Mouse (Mus musculus): ENCODE measurements around the gene Necab3. TPM values are rescaled to one million over a fixed set of nuclear protein-coding genes. Genes with fewer than 3 reads are reported as not detected.

The Necab3 gene
- polyA plus RNA-seq, 1 experiment from 2014 or later: 14.5 TPM

DNA sequence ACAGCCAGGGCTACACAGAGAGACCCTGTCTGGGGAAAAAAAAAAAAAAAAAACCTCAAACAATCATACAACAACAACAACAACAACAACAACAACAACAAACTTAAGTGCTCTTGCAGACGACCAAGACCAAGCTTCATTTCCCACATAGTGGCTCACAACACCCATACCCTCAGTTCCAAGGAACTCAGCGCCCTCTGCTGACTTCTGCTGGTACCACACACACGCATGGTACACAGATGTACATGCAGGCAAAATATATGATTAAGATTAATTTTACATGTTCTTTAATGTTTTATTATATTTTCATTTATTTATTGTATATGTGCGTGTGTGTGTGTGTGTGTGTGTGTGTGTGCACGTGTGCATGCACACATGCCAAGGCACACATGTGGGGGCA, 27.7 kb upstream of the Necab3 start:
- Histone ChIP-seq H3K9me3 (no peaks in the 10 kb centered on the region), H3K4me1 (replicated peaks) (peaks cover 24% of the 10 kb centered on the region), H3K27me3 (no peaks in the 10 kb centered on the region), H3K27ac (no peak overlapping the region), H3K4me3 (replicated peaks) (no peak overlapping the region), H3K36me3 (0 out of 2 replicates have a peak, but pooled peaks cover 3% of the 10 kb centered on the region), H3K4me2 (replicated peaks) (no peak overlapping the region), H3K9ac (replicated peaks) (no peak overlapping the region)
- ATAC-seq: no peak
- 69% methylated on average over 5 of the region's 5 CpGs for WGBS

DNA sequence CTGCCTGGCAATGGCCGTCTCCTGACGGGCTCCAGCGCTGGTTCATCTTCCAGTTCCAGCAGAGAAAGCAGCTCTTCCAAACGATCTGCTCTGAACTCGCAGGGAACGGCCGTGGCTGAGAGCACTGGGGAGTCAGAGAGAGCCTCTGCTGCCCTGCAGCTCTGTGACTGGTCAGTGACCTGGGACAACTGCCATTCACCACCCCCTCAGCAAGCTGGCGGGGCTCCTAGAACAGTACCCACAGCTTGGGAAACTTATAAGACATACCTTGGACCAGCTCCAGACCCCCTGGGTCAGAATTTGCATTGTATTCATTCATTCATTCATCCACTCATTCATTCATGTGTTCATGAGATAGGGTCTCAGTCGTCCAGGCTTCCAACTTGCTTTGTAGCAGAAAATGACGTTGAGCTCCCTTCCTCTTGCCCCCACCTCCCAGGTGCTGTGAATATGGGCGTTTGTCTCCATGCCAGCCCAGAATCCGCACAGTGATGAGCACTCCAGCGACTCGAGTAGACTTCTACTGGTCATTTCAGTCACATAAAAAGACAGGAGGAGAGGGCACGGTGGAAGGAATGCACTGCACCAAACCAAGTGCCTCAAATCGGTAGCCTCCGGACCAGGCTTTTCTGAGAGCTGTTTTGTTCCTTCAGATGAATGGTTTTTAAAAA, 26.4 kb upstream of the Necab3 start:
- ATAC-seq: no peak
- 71% methylated on average over 17 of the region's 17 CpGs for WGBS
- no peak overlapping the region for H3K27ac ChIP-seq
- 0 out of 2 replicates have a peak, but pooled peaks cover 3% of the 10 kb centered on the region for H3K36me3 ChIP-seq
- H3K4me2 ChIP-seq (replicated peaks): no peak overlapping the region
- H3K4me1 ChIP-seq (replicated peaks): peaks cover 28% of the 10 kb centered on the region
- H3K4me3 ChIP-seq (replicated peaks): no peak overlapping the region
- no peak overlapping the region for H3K9ac ChIP-seq (replicated peaks)
- H3K27me3 ChIP-seq: no peaks in the 10 kb centered on the region
- no peaks in the 10 kb centered on the region for H3K9me3 ChIP-seq

DNA sequence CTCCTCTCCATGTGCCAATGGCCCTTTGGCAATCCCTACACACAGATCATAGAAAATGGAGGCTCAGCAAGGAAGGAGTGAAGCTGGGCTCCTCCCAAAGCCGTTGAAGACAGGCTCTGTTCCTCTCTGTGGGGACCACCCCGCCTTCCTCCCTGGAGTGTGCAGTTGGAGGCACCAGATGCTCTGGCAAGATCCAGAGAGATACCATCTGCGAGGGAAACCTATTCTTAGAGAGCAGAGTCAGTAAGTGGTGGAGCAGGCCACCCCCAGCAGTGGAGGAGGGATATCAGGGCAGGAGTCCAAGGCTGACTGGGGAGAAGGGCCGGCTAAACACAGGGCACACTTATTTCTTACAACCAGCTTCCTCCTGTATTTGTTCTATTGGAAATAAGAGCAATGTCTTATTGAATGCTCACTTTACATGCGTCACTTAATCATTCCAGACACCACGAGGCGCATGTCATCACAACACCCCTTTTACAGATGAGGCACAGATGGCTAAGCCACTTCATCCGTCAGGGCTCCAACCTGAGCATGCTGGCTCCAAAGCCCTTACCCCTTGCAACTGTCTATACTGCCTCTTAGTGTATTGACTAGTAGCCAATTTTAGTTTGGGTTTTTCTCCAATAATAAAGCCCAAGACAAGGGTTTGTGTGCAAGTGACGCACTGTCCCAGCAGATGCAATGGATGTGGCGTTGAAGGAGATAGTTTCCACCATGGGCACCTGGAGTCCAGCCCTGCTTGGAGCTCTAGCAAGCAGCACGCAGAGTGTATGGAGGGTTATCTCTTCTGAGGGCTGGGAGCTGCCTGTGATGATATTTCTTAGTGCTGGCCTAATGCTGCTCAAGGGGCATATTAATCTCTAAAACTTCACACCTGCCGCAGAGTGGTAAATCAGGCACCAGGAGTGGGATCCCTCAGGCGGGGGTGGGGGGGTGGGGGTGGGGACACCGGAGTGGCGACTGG, 25.5 kb upstream of the Necab3 start:
- no peak overlapping the region for H3K9ac ChIP-seq (replicated peaks)

DNA sequence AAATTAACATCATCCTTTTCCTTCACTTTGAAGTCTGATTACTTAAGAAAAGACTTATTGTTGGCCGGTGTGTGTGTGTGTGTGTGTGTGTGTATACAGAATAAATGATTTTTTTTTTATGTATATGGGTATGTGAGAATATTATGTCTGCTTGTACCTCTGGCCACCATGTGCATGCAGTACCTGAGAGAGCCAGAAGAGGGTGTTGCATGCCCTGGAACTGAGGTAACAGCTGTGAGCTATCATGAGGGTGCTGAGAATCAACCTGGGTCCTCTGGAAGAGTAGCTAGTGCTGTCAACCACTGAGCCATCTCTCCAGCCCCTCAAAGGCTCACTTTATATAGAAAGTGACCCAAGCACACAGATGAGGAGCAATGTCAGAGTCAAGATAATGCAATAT, 22.7 kb upstream of the Necab3 start:
- no peaks in the 10 kb centered on the region for H3K27me3 ChIP-seq
- H3K4me2 ChIP-seq (replicated peaks): no peak overlapping the region
- H3K27ac ChIP-seq: no peak overlapping the region
- H3K36me3 ChIP-seq: no peaks in the 10 kb centered on the region
- H3K4me3 ChIP-seq (replicated peaks): no peak overlapping the region
- WGBS: 100% methylated on average over 1 of the region's 1 CpGs
- peaks cover 44% of the 10 kb centered on the region for H3K4me1 ChIP-seq (replicated peaks)
- H3K9ac ChIP-seq (replicated peaks): no peak overlapping the region
- no peak for ATAC-seq
- H3K9me3 ChIP-seq: no peaks in the 10 kb centered on the region

More for the DNA sequence above, 25.5 kb upstream of the Necab3 start:
- no peaks in the 10 kb centered on the region for H3K27me3 ChIP-seq
- no peak overlapping the region for H3K4me2 ChIP-seq (replicated peaks)
- H3K9me3 ChIP-seq: no peaks in the 10 kb centered on the region
- H3K4me3 ChIP-seq (replicated peaks): no peak overlapping the region
- peaks cover 28% of the 10 kb centered on the region for H3K4me1 ChIP-seq (replicated peaks)
- 57% methylated on average over 15 of the region's 15 CpGs for WGBS
- H3K36me3 ChIP-seq: 0 out of 2 replicates have a peak, but pooled peaks cover 3% of the 10 kb centered on the region
- ATAC-seq: peak; percentile 72
- peak overlapping the region; percentile 49; the same call in 1 of the 2 replicates for H3K27ac ChIP-seq

DNA sequence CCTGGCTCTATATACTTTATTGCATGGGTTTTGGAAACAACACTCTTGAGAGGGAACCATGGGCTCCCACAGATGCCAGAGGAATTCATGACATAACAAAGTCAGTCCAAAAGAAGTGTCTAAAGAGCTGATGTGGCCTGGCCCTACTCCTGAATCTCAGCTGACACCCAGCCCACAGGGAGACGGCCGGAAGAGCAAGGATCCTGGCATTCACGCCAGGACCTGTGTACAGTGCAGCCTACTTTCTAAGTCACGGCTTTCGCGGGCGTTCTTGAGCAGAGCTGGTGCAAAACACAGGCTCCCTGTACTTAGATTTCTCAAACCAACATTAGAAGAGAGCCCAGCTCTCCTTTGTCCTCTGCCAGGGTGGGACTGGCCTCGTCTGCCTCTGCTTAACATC, 21.9 kb upstream of the Necab3 start:
- Histone ChIP-seq H3K9ac (replicated peaks) (no peak overlapping the region), H3K36me3 (no peaks in the 10 kb centered on the region), H3K27me3 (no peaks in the 10 kb centered on the region), H3K4me3 (replicated peaks) (no peak overlapping the region), H3K4me1 (replicated peaks) (peaks cover 44% of the 10 kb centered on the region), H3K9me3 (no peaks in the 10 kb centered on the region), H3K4me2 (replicated peaks) (no peak overlapping the region), H3K27ac (no peak overlapping the region)
- ATAC-seq: no peak
- 77% methylated on average over 8 of the region's 8 CpGs for WGBS

DNA sequence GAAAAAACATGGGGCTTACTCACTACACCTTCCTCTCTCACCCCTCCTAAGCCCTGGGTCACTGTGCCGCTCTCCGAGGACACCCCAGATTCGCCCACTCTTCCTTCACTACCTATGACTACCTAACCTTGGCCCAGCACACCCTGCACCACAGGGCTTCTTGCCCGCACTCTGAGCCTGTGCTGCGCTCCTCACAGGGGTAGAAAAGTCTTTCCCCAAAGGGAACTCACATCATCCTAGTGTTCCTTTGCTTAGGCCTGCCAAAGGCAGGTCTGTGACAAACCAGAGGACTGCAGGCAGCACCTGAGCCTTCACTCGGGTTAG, 19.0 kb upstream of the Necab3 start:
- H3K4me2 ChIP-seq (replicated peaks): no peak overlapping the region
- H3K27me3 ChIP-seq: no peaks in the 10 kb centered on the region
- no peak overlapping the region for H3K4me3 ChIP-seq (replicated peaks)
- WGBS: 44% methylated on average over 6 of the region's 6 CpGs
- H3K9me3 ChIP-seq: no peaks in the 10 kb centered on the region
- peak; percentile 53; the same call in 1 of the 2 replicates for ATAC-seq
- H3K4me1 ChIP-seq (replicated peaks): peaks cover 27% of the 10 kb centered on the region
- peak overlapping the region; percentile 76 for H3K27ac ChIP-seq
- H3K9ac ChIP-seq (replicated peaks): no peak overlapping the region
- H3K36me3 ChIP-seq: no peaks in the 10 kb centered on the region

DNA sequence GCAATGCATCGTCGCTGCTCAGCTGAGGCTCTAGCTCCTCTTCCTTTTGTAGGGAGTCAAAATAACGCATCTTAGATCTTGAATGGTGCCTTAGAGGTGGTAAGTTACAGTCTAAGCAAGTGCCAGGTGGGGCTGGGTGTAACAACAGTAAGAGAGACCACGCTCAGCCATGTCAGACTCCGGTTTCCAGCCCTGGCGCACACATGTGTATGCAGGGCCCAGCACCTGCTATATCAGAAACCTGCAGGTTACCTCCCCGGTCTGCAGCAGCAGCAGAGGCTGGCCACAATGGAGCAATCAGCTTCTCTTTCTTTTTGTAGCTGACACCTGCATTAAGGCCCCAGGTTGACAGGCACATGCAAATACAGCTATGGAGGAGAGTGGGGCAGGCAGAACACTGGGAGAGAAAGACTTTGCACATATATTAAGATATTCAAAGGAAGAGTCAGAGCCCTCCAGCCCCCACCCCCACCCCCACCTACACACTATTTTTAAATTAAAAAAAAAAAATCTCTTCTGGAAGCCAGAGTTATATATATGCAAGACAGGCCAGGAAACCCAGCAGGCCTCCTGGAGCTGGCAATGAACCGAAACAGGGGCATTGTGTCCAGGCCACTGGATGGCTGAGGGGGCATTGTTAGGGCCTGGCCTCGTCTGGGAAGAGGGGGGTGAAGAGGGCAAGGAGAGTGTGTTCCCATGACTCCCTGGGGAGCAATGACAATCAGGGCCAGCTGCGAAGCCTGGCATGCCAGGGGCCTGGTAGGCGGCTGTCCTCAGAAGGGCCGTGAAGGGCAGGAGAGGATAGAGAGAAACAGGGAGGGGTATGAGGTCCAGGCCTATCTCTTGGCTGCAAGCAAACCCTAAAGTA, 18.4 kb upstream of the Necab3 start:
- WGBS: 18% methylated on average over 12 of the region's 12 CpGs
- Histone ChIP-seq H3K36me3 (no peaks in the 10 kb centered on the region), H3K4me3 (replicated peaks) (no peak overlapping the region), H3K4me1 (replicated peaks) (peaks cover 27% of the 10 kb centered on the region), H3K4me2 (replicated peaks) (no peak overlapping the region), H3K27ac (peak overlapping the region; percentile 76), H3K9ac (replicated peaks) (0 out of 2 replicates have a peak overlapping the region, but pooled peaks have one; percentile 42), H3K27me3 (no peaks in the 10 kb centered on the region), H3K9me3 (no peaks in the 10 kb centered on the region)
- ATAC-seq: peak; percentile 85

DNA sequence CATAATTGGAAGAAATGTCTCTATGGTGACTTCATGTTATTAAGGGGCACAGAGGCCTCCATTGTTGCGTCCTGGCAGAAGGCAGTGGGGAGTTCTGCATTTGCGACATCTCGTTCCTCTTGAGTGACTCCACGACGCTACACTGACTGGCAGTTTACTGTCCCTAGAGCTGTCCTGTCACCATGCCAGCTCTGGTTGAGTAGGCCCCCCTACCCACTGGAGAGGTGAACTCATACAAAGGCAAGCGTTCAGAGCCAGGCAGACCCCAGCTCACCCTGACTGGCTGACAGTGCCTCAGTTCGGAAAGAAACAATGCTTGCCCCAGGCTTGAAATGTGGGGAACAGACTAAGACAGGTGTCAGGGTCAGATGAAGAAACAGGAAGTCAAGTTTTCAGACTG, 15.6 kb upstream of the Necab3 start:
- Histone ChIP-seq H3K27ac (0 out of 2 replicates have a peak overlapping the region, but pooled peaks have one; percentile 2), H3K27me3 (no peaks in the 10 kb centered on the region), H3K9ac (replicated peaks) (no peak overlapping the region), H3K9me3 (no peaks in the 10 kb centered on the region), H3K4me2 (replicated peaks) (no peak overlapping the region), H3K4me1 (replicated peaks) (peaks cover 37% of the 10 kb centered on the region), H3K4me3 (replicated peaks) (no peak overlapping the region), H3K36me3 (no peaks in the 10 kb centered on the region)
- no peak for ATAC-seq
- 46% methylated on average over 7 of the region's 7 CpGs for WGBS

DNA sequence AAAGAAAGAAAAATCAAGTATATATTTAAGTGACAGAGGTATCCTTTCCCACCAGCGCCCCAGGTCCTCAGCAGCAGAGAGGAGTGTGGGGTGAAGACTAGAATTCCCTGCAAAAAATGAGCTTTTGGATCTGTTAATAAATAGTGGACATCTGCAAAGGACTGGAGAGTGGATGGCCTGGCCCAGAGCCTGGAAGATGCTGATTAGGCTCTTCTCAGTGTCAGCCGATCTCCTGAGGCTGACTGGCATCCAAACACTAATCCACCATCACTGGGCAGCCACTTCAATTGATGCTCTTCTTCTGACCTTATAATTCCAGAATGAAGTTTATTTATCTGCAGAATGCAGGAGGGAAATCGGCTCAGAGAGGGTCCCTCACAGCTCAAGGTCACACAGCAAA, 14.3 kb upstream of the Necab3 start:
- Histone ChIP-seq H3K9ac (replicated peaks) (no peak overlapping the region), H3K4me1 (replicated peaks) (peaks cover 49% of the 10 kb centered on the region), H3K36me3 (no peaks in the 10 kb centered on the region), H3K27ac (no peak overlapping the region), H3K9me3 (no peaks in the 10 kb centered on the region), H3K27me3 (no peaks in the 10 kb centered on the region), H3K4me3 (replicated peaks) (no peak overlapping the region), H3K4me2 (replicated peaks) (no peak overlapping the region)
- no peak for ATAC-seq
- WGBS: 70% methylated on average over 3 of the region's 3 CpGs

DNA sequence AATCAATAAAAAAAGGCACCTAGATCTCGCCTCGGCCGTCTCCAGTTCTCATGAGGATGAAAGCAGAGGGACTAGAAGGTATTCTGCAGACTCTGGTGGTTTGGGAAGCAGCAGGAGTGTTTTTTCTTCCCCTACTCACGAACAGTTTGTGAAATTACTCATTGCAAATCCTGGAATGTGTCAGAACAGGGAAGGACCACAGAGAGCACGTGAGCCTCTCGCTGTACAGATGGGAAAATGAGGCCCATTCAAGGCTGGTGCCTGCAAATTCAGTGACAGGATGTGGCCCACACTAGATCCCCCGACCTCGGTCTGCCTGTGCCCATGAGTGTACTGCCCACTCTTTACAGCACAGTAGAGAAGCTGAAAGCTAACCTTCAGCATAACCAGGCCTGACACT, 13.3 kb upstream of the Necab3 start:
- Histone ChIP-seq H3K36me3 (no peaks in the 10 kb centered on the region), H3K27ac (no peak overlapping the region), H3K27me3 (no peaks in the 10 kb centered on the region), H3K4me1 (replicated peaks) (peaks cover 49% of the 10 kb centered on the region), H3K4me2 (replicated peaks) (no peak overlapping the region), H3K9me3 (no peaks in the 10 kb centered on the region), H3K4me3 (replicated peaks) (no peak overlapping the region), H3K9ac (replicated peaks) (0 out of 2 replicates have a peak overlapping the region, but pooled peaks have one; percentile 19)
- 81% methylated on average over 8 of the region's 8 CpGs for WGBS
- ATAC-seq: no peak

DNA sequence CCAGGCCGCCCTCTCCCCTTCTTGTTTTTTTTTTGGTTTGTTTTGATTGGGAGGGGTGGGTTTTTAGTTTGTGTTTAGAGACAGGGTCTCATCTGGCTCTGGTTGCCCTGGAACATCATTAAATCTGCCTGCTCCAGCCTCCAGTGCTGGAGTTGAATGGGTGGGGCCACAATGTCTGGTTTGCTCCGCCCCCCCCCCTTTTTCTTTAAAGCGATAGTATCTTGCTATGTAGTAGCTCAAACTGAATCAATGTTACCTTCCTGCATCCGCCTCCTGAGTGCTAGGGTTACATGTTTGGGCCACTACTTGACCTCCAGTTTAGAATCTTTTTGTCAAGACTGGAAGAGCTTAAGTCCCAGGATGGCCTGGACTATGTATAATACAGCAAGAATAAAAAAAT, 12.6 kb upstream of the Necab3 start:
- Histone ChIP-seq H3K36me3 (no peaks in the 10 kb centered on the region), H3K9ac (replicated peaks) (no peak overlapping the region), H3K4me3 (replicated peaks) (no peak overlapping the region), H3K4me1 (replicated peaks) (peaks cover 49% of the 10 kb centered on the region), H3K9me3 (no peaks in the 10 kb centered on the region), H3K4me2 (replicated peaks) (no peak overlapping the region), H3K27ac (peak overlapping the region; percentile 11; the same call in 1 of the 2 replicates), H3K27me3 (no peaks in the 10 kb centered on the region)
- no peak for ATAC-seq
- 84% methylated on average over 4 of the region's 4 CpGs for WGBS
